Mouse (Mus musculus) ES-Bruce4 (cell line): ENCODE measurements around the gene Apon.

Source experiments
- CTCF ChIP-seq: IDR thresholded peaks from one replicate; pipeline ENCODE4 v1.8.1; 2011; ENCODE audit warnings: low read depth, low read length
- EP300 ChIP-seq: IDR thresholded peaks from 2 replicates; pipeline ENCODE4 v1.6.1; 2011; ENCODE audit warnings: low read depth, low read length; ENCODE audit not compliant: insufficient read depth
- POLR2A ChIP-seq: IDR thresholded peaks from one replicate; pipeline ENCODE4 v1.8.1; 2011; ENCODE audit warnings: low read length; ENCODE audit not compliant: insufficient read depth

DNA sequence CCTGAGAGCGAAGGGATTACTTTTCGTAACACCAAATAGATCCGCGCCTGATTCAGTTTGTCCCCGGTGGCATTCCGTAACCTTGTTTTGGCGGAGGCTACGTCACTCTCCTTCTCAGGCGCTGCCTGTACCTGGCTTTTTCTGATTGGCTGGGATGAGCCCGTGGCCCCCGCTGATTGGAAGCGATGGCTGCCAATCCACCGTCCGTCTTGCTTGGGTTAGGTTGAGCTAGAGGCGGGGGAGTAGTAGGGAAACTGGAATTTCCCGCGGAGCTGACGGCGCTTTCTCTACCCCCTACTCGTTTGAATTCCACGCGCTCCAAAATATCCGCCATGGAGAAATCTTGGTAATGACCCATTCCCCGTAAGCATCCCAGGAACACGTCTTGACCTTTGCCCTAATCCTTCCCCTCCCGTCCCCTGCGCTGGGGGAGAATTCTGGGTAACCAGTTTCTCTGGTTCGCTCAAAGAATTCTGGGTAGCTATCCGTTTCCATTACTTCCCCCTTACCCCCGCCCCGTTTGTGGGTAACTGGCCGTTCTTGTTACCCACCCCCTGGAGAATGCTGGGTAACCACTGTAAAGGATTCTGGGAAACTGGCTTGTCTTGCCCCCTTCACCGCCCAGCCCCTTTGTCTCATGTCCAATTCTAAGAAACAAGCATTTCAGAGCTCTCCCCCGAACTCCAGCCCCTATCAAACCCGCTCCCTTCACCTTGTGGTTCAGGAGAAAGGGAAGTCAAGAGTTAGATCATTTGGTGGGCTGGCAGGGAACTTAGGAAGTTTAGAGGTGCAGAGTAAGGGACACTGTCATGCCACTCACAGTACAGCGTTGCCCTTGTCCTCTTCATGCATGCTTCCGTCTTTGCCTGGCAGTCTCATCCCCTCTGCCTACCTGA, 49.5 kb downstream of the Apon start, which contains the start of gene Pan2:
- TF ChIP-seq CTCF: no peak
- no peak for TF ChIP-seq EP300
- TF ChIP-seq POLR2A: peak; percentile 33
